Mouse (Mus musculus) stomach, adult 2 months (tissue): ENCODE data around the gene Vsx1. TPM values are rescaled to one million over a fixed set of nuclear protein-coding genes. Genes with fewer than 3 reads are reported as not detected.

Experiments
- polyA plus RNA-seq: library from polyadenylated mRNA; depleted of rRNA; stranded (reverse); fragments of >200 nt; gene quantifications from 2 replicates; pipeline ENCODE4 v1.2.3, GENCODE M21; 2012; rRNA removed

The Vsx1 gene
- polyA plus RNA-seq, result not detected in 2 replicates

DNA sequence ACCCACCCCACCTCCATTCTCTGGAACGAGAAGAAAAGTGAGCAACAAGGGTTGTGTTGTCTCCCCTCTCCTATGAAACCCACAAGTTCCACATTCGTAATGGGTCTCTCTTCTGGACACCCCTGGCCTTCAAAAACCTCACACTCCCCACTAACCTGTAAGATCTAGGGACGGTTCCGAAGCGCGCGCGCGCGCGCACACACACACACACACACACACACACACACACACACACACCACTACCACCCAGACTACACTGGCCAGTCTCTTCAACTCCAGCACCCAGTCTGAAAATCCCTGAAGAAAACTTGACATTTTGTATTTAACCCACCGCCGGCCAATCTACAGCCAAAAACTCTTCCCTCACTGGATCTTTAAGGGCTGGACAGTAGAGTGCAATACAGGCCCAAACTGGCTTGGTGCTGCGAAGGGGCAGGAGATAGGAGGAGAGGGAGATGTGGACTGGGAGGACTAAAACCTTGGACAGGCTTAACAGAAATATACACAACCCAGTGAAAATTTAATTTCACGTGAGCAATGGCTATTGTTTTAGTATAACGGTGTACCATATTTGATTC is at the start of gene Vsx1:
TSS of gene Vsx1 (minus strand) at position 138 of the 578 bp plus-strand sequence.

DNA sequence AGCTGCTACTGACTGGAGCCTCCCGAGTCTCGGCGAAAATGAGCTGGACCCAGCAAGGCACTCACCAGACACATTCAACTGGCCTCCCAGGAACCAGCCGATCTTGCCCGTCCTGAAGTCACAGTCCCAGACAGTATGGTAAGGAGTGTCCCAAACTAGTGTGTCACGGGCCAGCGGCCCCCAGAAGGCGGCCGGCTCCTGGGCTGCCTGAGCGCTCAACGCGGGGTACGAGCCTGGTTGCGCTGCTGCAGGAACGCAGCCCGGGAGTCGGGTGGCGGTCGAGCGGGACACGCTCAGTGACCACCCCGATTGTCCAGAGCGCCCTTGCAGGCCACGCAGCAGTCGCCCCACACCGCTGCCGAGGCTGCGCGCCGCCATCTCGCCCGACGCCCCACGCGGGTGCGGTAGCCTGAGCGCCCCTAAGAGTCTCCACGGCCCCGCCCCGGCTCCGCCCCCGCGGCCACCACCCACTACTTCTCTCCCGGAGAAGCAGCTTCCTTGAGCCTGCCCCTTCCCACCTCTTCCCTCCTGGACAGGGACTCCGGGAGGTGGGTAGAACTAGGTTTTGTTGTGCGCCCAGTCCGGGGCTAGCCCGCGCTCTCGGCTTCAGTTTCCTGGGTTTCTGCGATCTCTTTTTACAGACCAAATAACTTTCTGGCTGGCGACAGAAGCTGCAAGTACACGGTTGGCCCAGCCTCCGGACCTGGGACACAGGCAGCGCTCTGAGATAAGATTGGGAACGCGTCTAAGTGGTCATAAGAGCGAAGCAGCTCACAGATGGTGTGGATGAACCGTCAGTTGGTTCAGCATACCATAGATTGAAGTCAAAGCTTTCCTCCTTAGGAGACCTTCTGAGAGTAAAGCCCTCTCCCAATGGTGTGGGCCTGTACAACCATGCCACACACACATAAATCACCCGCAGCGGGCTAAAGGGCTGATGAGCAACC is 21.1 kb downstream of the Vsx1 start, which contains the start of gene Acss1:
TSS of gene Acss1 (minus strand) at position 681 of the 947 bp plus-strand sequence.

Other genes with a start within 250 kb of the Vsx1 start
- not detected in 2 replicates for gene Zfp442, start 237.9 kb downstream of the Vsx1 start, polyA plus RNA-seq
- not detected in 2 replicates for gene Zfp345, start 204.3 kb downstream of the Vsx1 start, polyA plus RNA-seq
- 0.41 and 1.0 TPM in 2 replicates for gene Cst7, start 118.9 kb downstream of the Vsx1 start, polyA plus RNA-seq
- 11.2 and 16.8 TPM in 2 replicates for gene Apmap, start 80.8 kb downstream of the Vsx1 start, polyA plus RNA-seq
- 127 and 219 TPM in 2 replicates for gene Acss1, start 20.9 kb downstream of the Vsx1 start, polyA plus RNA-seq
- gene Entpd6, start 59.7 kb upstream of the Vsx1 start, polyA plus RNA-seq, result 13.4 and 13.5 TPM in 2 replicates
- 39.5 and 43.8 TPM in 2 replicates for gene Pygb, start 97.4 kb upstream of the Vsx1 start, polyA plus RNA-seq
- gene Abhd12, start 215.4 kb upstream of the Vsx1 start, polyA plus RNA-seq, result 43.5 and 44.9 TPM in 2 replicates
- gene Gins1, start 216.0 kb upstream of the Vsx1 start, polyA plus RNA-seq, result 0.48 and 0.73 TPM in 2 replicates